Mouse (Mus musculus) liver, embryonic 11.5 days (tissue): ENCODE data around the gene Pask. TPM values are rescaled to one million over a fixed set of nuclear protein-coding genes. Genes with fewer than 3 reads are reported as not detected.

Source experiments
- ATAC-seq: fragments of 200-750 bp; cut with Nextera tagmentation; replicated peaks from 2 replicates; pipeline ENCODE4 v1.8.0; 2017; ENCODE audit warnings: moderate number of reproducible peaks, mild to moderate bottlenecking, moderate TSS enrichment, moderate library complexity; ENCODE audit not compliant: low FRiP score
- DNase-seq: peaks from one replicate; pipeline ENCODE4 v3.0.0-alpha.2; 2017; ENCODE audit warnings: low spot score
- H3K27ac ChIP-seq: fragments of 300-500 bp; sonication (generic); 2 replicates; pipeline ENCODE4 v1.5.1; 2014; ENCODE audit warnings: mild to moderate bottlenecking, low read depth, low read length, control low read depth
- H3K27me3 ChIP-seq: fragments of 300-500 bp; sonication (generic); replicated peaks from 2 replicates; pipeline ENCODE4 v1.6.1; 2014; ENCODE audit warnings: low read length, mixed read lengths; ENCODE audit not compliant: control insufficient read depth, insufficient read depth
- H3K36me3 ChIP-seq: fragments of 300-500 bp; sonication (generic); 2 replicates; pipeline ENCODE4 v1.6.1; 2014; ENCODE audit warnings: mild to moderate bottlenecking, low read length, moderate library complexity, mixed read lengths; ENCODE audit not compliant: control insufficient read depth, insufficient read depth
- H3K4me1 ChIP-seq: fragments of 300-500 bp; sonication (generic); replicated peaks from 2 replicates; pipeline ENCODE4 v1.6.1; 2014; ENCODE audit warnings: low read length, mixed read lengths; ENCODE audit not compliant: control insufficient read depth, insufficient read depth
- H3K4me2 ChIP-seq: fragments of 300-500 bp; sonication (generic); 2 replicates; pipeline ENCODE4 v1.6.1; 2014; ENCODE audit warnings: mild to moderate bottlenecking, control low read depth, moderate library complexity
- H3K4me3 ChIP-seq: fragments of 300-500 bp; sonication (generic); 2 replicates; pipeline ENCODE4 v1.5.1; 2014; ENCODE audit warnings: low read depth, low read length, control low read depth
- H3K9ac ChIP-seq: fragments of 300-500 bp; sonication (generic); 2 replicates; pipeline ENCODE4 v1.6.1; 2014; ENCODE audit warnings: low read depth, low read length, control low read depth
- H3K9me3 ChIP-seq: fragments of 300-500 bp; sonication (generic); 2 replicates; pipeline ENCODE4 v1.6.1; 2016; ENCODE audit warnings: low read length, inconsistent platforms, mixed read lengths; ENCODE audit not compliant: control insufficient read depth
- WGBS: fragments of 180-500 bp; shearing (Covaris S2); extraction: QIAGEN DNeasy Blood & Tissue Kit; methylation state at CpG from one replicate; pipeline ENCODE4 v1.1.7; 2014; 5-methylcytosine and 5-hydroxymethylcytosine counted together
- polyA plus RNA-seq: library from polyadenylated mRNA; unstranded; fragments of >200 nt; fragmentation: Nextera tagmentation; extraction: Ambion mirVana; gene quantifications from 2 replicates; pipeline ENCODE4 v1.2.1, GENCODE M21; 2014

Pask gene
- 13.9 and 14.0 TPM in 2 replicates for polyA plus RNA-seq

GRCm38 (mm10) chr1:93342648-93343503 is at the start of gene Pask, which contains the start of gene Ppp1r7:
Gene Pask, minus strand, starts transcription at chr1:93343482.
Gene Ppp1r7, plus strand, starts transcription at chr1:93342854.
- under 1% methylated on average over 63 of the region's 63 CpGs for WGBS
- ATAC-seq (peak; percentile 94), DNase-seq (peak; percentile 98)
- Histone ChIP-seq H3K36me3 (peaks cover 8% of the 10 kb centered on the region; the same call in 1 of the 2 replicates), H3K27me3 (no peaks in the 10 kb centered on the region), H3K27ac (peak within 1 kb of the TSS; percentile 73), H3K4me3 (peak within 1 kb of the TSS; percentile 94), H3K9me3 (no peaks in the 10 kb centered on the region), H3K4me2 (peak within 1 kb of the TSS; percentile 67), H3K4me1 (peaks cover 6% of the 10 kb centered on the region), H3K9ac (peak within 1 kb of the TSS; percentile 80)

- WGBS: 74% methylated on average over 2 of the region's 2 CpGs
- H3K4me2 ChIP-seq: no peak overlapping the region
- H3K4me3 ChIP-seq: no peak overlapping the region
- ATAC-seq: no peak
- DNase-seq: no peak
- no peaks in the 10 kb centered on the region for H3K36me3 ChIP-seq
- H3K9me3 ChIP-seq: no peaks in the 10 kb centered on the region
- no peaks in the 10 kb centered on the region for H3K27me3 ChIP-seq
- H3K4me1 ChIP-seq: no peaks in the 10 kb centered on the region
- no peak overlapping the region for H3K9ac ChIP-seq
- no peak overlapping the region for H3K27ac ChIP-seq
Measured at GRCm38 (mm10) chr1:93388906-93389305, 45.6 kb upstream of the Pask start.

- 60% methylated on average over 2 of the region's 2 CpGs for WGBS
- DNase-seq (no peak), ATAC-seq (no peak)
- no peak overlapping the region for H3K9ac ChIP-seq
- no peak overlapping the region for H3K27ac ChIP-seq
- H3K9me3 ChIP-seq: no peaks in the 10 kb centered on the region
- H3K4me1 ChIP-seq: no peaks in the 10 kb centered on the region
- no peak overlapping the region for H3K4me3 ChIP-seq
- H3K27me3 ChIP-seq: no peaks in the 10 kb centered on the region
- no peaks in the 10 kb centered on the region for H3K36me3 ChIP-seq
- H3K4me2 ChIP-seq: no peak overlapping the region
Measured at GRCm38 (mm10) chr1:93387198-93387597, 43.9 kb upstream of the Pask start.

GRCm38 (mm10) chr1:93379117-93379516 is 35.8 kb upstream of the Pask start:
- Histone ChIP-seq H3K4me1 (no peaks in the 10 kb centered on the region; the same call in 1 of the 2 replicates), H3K27me3 (no peaks in the 10 kb centered on the region; the same call in 1 of the 2 replicates), H3K27ac (no peak overlapping the region), H3K4me3 (no peak overlapping the region), H3K4me2 (no peak overlapping the region), H3K9ac (no peak overlapping the region), H3K36me3 (no peaks in the 10 kb centered on the region), H3K9me3 (no peaks in the 10 kb centered on the region)
- ATAC-seq: no peak
- no peak for DNase-seq
- 69% methylated on average over 5 of the region's 5 CpGs for WGBS

- no peaks in the 10 kb centered on the region; the same call in 1 of the 2 replicates for H3K4me1 ChIP-seq
- ATAC-seq: no peak
- no peak overlapping the region for H3K4me3 ChIP-seq
- no peaks in the 10 kb centered on the region for H3K9me3 ChIP-seq
- H3K36me3 ChIP-seq: no peaks in the 10 kb centered on the region
- no peak overlapping the region for H3K27ac ChIP-seq
- DNase-seq: no peak
- WGBS: 38% methylated on average over 5 of the region's 5 CpGs
- H3K9ac ChIP-seq: no peak overlapping the region
- no peaks in the 10 kb centered on the region; the same call in 1 of the 2 replicates for H3K27me3 ChIP-seq
- no peak overlapping the region for H3K4me2 ChIP-seq
Measured at GRCm38 (mm10) chr1:93377307-93377706, 34.0 kb upstream of the Pask start.

- Histone ChIP-seq H3K36me3 (no peaks in the 10 kb centered on the region), H3K27ac (no peak within 1 kb of the TSS), H3K9ac (no peak within 1 kb of the TSS), H3K4me2 (no peak within 1 kb of the TSS), H3K9me3 (no peaks in the 10 kb centered on the region), H3K27me3 (no peaks in the 10 kb centered on the region; the same call in 1 of the 2 replicates), H3K4me3 (no peak within 1 kb of the TSS), H3K4me1 (no peaks in the 10 kb centered on the region; the same call in 1 of the 2 replicates)
- WGBS: 65% methylated on average over 4 of the region's 4 CpGs
- ATAC-seq (no peak), DNase-seq (no peak)
Measured at GRCm38 (mm10) chr1:93373665-93374064, 30.4 kb upstream of the Pask start, which contains the start of gene Ano7. Gene Ano7, plus strand, starts transcription at chr1:93373930.

- H3K4me2 ChIP-seq: no peak overlapping the region
- ATAC-seq (no peak), DNase-seq (no peak)
- H3K36me3 ChIP-seq: peaks cover 34% of the 10 kb centered on the region
- H3K27ac ChIP-seq: no peak overlapping the region
- H3K27me3 ChIP-seq: no peaks in the 10 kb centered on the region
- WGBS: 80% methylated on average over 6 of the region's 6 CpGs
- no peak overlapping the region for H3K4me3 ChIP-seq
- H3K9ac ChIP-seq: no peak overlapping the region
- H3K9me3 ChIP-seq: no peaks in the 10 kb centered on the region
- no peaks in the 10 kb centered on the region for H3K4me1 ChIP-seq
Measured at GRCm38 (mm10) chr1:93365641-93366040, 22.4 kb upstream of the Pask start.

- Histone ChIP-seq H3K4me3 (no peak overlapping the region), H3K4me1 (no peaks in the 10 kb centered on the region), H3K4me2 (no peak overlapping the region), H3K27me3 (no peaks in the 10 kb centered on the region), H3K36me3 (peaks cover 41% of the 10 kb centered on the region), H3K9me3 (no peaks in the 10 kb centered on the region), H3K27ac (no peak overlapping the region), H3K9ac (no peak overlapping the region)
- ATAC-seq (no peak), DNase-seq (no peak)
- WGBS: 79% methylated on average over 4 of the region's 4 CpGs
Measured at GRCm38 (mm10) chr1:93362661-93363060, 19.4 kb upstream of the Pask start.

- H3K4me1 ChIP-seq: no peaks in the 10 kb centered on the region
Measured at GRCm38 (mm10) chr1:93352724-93353123, 9.4 kb upstream of the Pask start.

More at GRCm38 (mm10) chr1:93352724-93353123, 9.4 kb upstream of the Pask start:
- ATAC-seq: no peak
- Histone ChIP-seq H3K27ac (no peak overlapping the region), H3K4me3 (no peak overlapping the region), H3K36me3 (peaks cover 47% of the 10 kb centered on the region), H3K9ac (no peak overlapping the region), H3K9me3 (no peaks in the 10 kb centered on the region), H3K4me2 (no peak overlapping the region), H3K27me3 (no peaks in the 10 kb centered on the region)
- WGBS: 88% methylated on average over 2 of the region's 2 CpGs
- DNase-seq: no peak
